Mouse (Mus musculus) ovary, adult 18-20 months (tissue): ENCODE measurements around the gene Pitx2.

ENCODE experiments used
- DNase-seq: peaks from one replicate; pipeline ENCODE4 v3.0.0; 2022; ENCODE audit warnings: low spot score, mixed read lengths

Pitx2 gene

GRCm38 (mm10) chr3:129217862-129218370 lies 18.2 kb downstream of the Pitx2 start:
- DNase-seq = no peak

GRCm38 (mm10) chr3:129218371-129218921 lies 18.8 kb downstream of the Pitx2 start:
- DNase-seq = no peak

- no peak for DNase-seq
These were observed 20.5 kb downstream of the Pitx2 start for GRCm38 (mm10) chr3:129220086-129220670.

GRCm38 (mm10) chr3:129220681-129221379 lies 21.2 kb downstream of the Pitx2 start:
- no peak for DNase-seq

GRCm38 (mm10) chr3:129221380-129222260 lies 21.9 kb downstream of the Pitx2 start:
- DNase-seq = no peak

GRCm38 (mm10) chr3:129222448-129223290 lies 23.0 kb downstream of the Pitx2 start:
- no peak for DNase-seq

- no peak for DNase-seq
These were observed 23.7 kb downstream of the Pitx2 start for GRCm38 (mm10) chr3:129223401-129223800.

- no peak for DNase-seq
These were observed 24.5 kb downstream of the Pitx2 start for GRCm38 (mm10) chr3:129223964-129224805.

- DNase-seq = no peak
These were observed 25.3 kb downstream of the Pitx2 start for GRCm38 (mm10) chr3:129224806-129225576.

- no peak for DNase-seq
These were observed 26.1 kb downstream of the Pitx2 start for GRCm38 (mm10) chr3:129225577-129226289.

GRCm38 (mm10) chr3:129226681-129227080 lies 27.0 kb downstream of the Pitx2 start:
- no peak for DNase-seq

- no peak for DNase-seq
These were observed 27.7 kb downstream of the Pitx2 start for GRCm38 (mm10) chr3:129227331-129227730.

GRCm38 (mm10) chr3:129238010-129238409 lies 38.3 kb downstream of the Pitx2 start:
- DNase-seq = no peak

- no peak for DNase-seq
These were observed 39.1 kb downstream of the Pitx2 start for GRCm38 (mm10) chr3:129238664-129239258.

GRCm38 (mm10) chr3:129250997-129251396 lies 51.3 kb downstream of the Pitx2 start:
- no peak for DNase-seq

- no peak for DNase-seq
These were observed 54.6 kb downstream of the Pitx2 start for GRCm38 (mm10) chr3:129254246-129254645.

GRCm38 (mm10) chr3:129256283-129256682 lies 56.6 kb downstream of the Pitx2 start:
- DNase-seq = no peak

GRCm38 (mm10) chr3:129256766-129257165 lies 57.1 kb downstream of the Pitx2 start:
- no peak for DNase-seq

GRCm38 (mm10) chr3:129258497-129258896 lies 58.8 kb downstream of the Pitx2 start:
- DNase-seq = no peak
